In the genomic region with DNA sequence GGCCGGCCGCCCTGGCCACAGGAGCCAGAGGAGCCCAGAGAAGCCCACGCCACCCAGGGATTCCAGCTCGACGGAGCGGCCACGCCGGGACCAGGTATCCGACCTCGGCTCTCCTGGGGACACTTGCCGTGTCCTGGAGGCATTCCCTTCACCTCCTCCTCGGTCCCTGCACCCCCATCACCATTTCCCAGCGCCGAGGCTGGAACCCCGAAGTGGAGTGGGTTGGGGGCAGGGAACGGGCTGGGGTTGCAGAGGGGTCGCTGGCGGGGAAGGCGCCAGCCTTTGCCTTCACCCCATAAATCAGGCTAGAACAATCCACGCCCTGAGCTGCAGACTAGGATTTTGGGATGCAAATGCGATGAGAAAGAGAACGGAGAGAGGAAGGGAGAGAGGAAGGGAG, we compare ENCODE assay signal across 9 mouse cellular contexts. TPM values are rescaled to one million over a fixed set of nuclear protein-coding genes. Genes with fewer than 3 reads are reported as not detected.
DNase-seq lines count a peak whose midpoint lies in the region; ATAC-seq and TF ChIP-seq lines count a peak whose summit lies in the region.
"Had no signal": no experiment of that assay in that cellular context is flagged by ENCODE, and none has a peak within 500 bp of the region (broad histone marks: within the 10 kb centered on the region; RNA-seq: fewer than 3 reads in every experiment).

No protein-coding gene starts in this region.

- 2% methylated on average over 22 of the region's 22 CpGs for WGBS in heart, embryonic 11.5 days (ENCODE audit: insufficient replicate concordance)
- WGBS in stomach, embryonic 14.5 days: 3% methylated on average over 22 of the region's 22 CpGs
- WGBS in stomach, postnatal 0 days: 2% methylated on average over 22 of the region's 22 CpGs
- 1% methylated on average over 22 of the region's 22 CpGs for WGBS in limb, embryonic 11.5 days
- 2% methylated on average over 22 of the region's 22 CpGs for WGBS in stomach, embryonic 16.5 days

- TF ChIP-seq CTCF in stomach, postnatal 0 days (IDR thresholded peaks at IDR 0.05; ENCODE audit: low read depth): no peak

- H3K4me3 ChIP-seq in heart, embryonic 11.5 days (ENCODE audit: low read depth, low read length): peak overlapping the region; percentile 42
- H3K4me3 ChIP-seq in stomach, embryonic 14.5 days (ENCODE audit: low read depth, low read length): peak overlapping the region; percentile 31
- no peak overlapping the region for H3K4me3 ChIP-seq in stomach, postnatal 0 days (ENCODE audit: low read depth, low read length)
- peak overlapping the region; percentile 29 for H3K4me3 ChIP-seq in limb, embryonic 11.5 days (ENCODE audit: low read depth, low read length)
- H3K4me3 ChIP-seq in stomach, embryonic 16.5 days (replicated peaks; ENCODE audit: low read length): peak overlapping the region; percentile 32

- H3K4me1 ChIP-seq in heart, embryonic 11.5 days (ENCODE audit: control insufficient read depth, insufficient read depth, low read length): peaks cover 10% of the 10 kb centered on the region; the same call in 1 of the 2 replicates
- no peaks in the 10 kb centered on the region; the same call in 1 of the 2 replicates for H3K4me1 ChIP-seq in stomach, embryonic 14.5 days (ENCODE audit: control insufficient read depth, insufficient read depth, low read length)
- no peaks in the 10 kb centered on the region for H3K4me1 ChIP-seq in stomach, postnatal 0 days (replicated peaks; ENCODE audit: control insufficient read depth, insufficient read depth)
- peaks cover 6% of the 10 kb centered on the region; the same call in 1 of the 2 replicates for H3K4me1 ChIP-seq in limb, embryonic 11.5 days (ENCODE audit: control insufficient read depth, insufficient read depth, low read length)
- peaks cover 12% of the 10 kb centered on the region for H3K4me1 ChIP-seq in stomach, embryonic 16.5 days (ENCODE audit: control insufficient read depth, insufficient read depth, low read length)

- peak overlapping the region; percentile 64 for H3K4me2 ChIP-seq in heart, embryonic 11.5 days
- peak overlapping the region; percentile 52; the same call in 1 of the 2 replicates for H3K4me2 ChIP-seq in stomach, embryonic 14.5 days (replicated peaks; ENCODE audit: low read depth, low read length)
- no peak overlapping the region; the same call in 1 of the 2 replicates for H3K4me2 ChIP-seq in stomach, postnatal 0 days (replicated peaks; ENCODE audit: low read depth)
- peak overlapping the region; percentile 51 for H3K4me2 ChIP-seq in limb, embryonic 11.5 days (ENCODE audit: low read depth, severe bottlenecking)
- peak overlapping the region; percentile 48 for H3K4me2 ChIP-seq in stomach, embryonic 16.5 days (ENCODE audit: low read depth, low read length)

- peaks cover 99% of the 10 kb centered on the region for H3K27me3 ChIP-seq in heart, embryonic 11.5 days (ENCODE audit: control insufficient read depth, insufficient read depth, low read length)
- peaks cover 93% of the 10 kb centered on the region for H3K27me3 ChIP-seq in stomach, embryonic 14.5 days (ENCODE audit: control insufficient read depth, insufficient read depth, low read length)
- peaks cover 50% of the 10 kb centered on the region for H3K27me3 ChIP-seq in stomach, postnatal 0 days (ENCODE audit: control insufficient read depth, insufficient read depth, low read length)
- H3K27me3 ChIP-seq in limb, embryonic 11.5 days (ENCODE audit: control insufficient read depth, insufficient read depth, low read length): peaks cover 100% of the 10 kb centered on the region
- H3K27me3 ChIP-seq in stomach, embryonic 16.5 days (ENCODE audit: control insufficient read depth, insufficient read depth, low read length): peaks cover 95% of the 10 kb centered on the region

- H3K9ac ChIP-seq in heart, embryonic 11.5 days (ENCODE audit: low read depth, low read length): no peak overlapping the region
- H3K9ac ChIP-seq in stomach, embryonic 14.5 days (replicated peaks; ENCODE audit: low read depth, low read length): no peak overlapping the region
- no peak overlapping the region for H3K9ac ChIP-seq in stomach, postnatal 0 days (ENCODE audit: low read length)
- no peak overlapping the region for H3K9ac ChIP-seq in limb, embryonic 11.5 days (ENCODE audit: low read length)
- H3K9ac ChIP-seq in stomach, embryonic 16.5 days (ENCODE audit: low read length): no peak overlapping the region

- no peaks in the 10 kb centered on the region for H3K9me3 ChIP-seq in heart, embryonic 11.5 days (replicated peaks; ENCODE audit: control insufficient read depth, low read length)
- no peaks in the 10 kb centered on the region for H3K9me3 ChIP-seq in stomach, embryonic 14.5 days (ENCODE audit: control insufficient read depth, low read depth, low read length)
- no peaks in the 10 kb centered on the region for H3K9me3 ChIP-seq in stomach, postnatal 0 days (ENCODE audit: control insufficient read depth, low read length)
- no peaks in the 10 kb centered on the region for H3K9me3 ChIP-seq in limb, embryonic 11.5 days (ENCODE audit: control insufficient read depth, low read length)
- no peaks in the 10 kb centered on the region for H3K9me3 ChIP-seq in stomach, embryonic 16.5 days (replicated peaks; ENCODE audit: control insufficient read depth, low read length)

- no peak for DNase-seq in heart, adult 8-10 months (ENCODE audit: low spot score)
- no peak for DNase-seq in stomach, postnatal 0 days (ENCODE audit: low spot score)
- no peak for DNase-seq in limb, embryonic 11.5 days (ENCODE audit: low spot score)
- DNase-seq in gastrocnemius, postnatal 10 days: no peak
- DNase-seq in lung, adult 18-20 months: no peak

- no peaks in the 10 kb centered on the region for H3K36me3 ChIP-seq in heart, embryonic 11.5 days (ENCODE audit: control insufficient read depth, insufficient read depth, low read length)
- no peaks in the 10 kb centered on the region for H3K36me3 ChIP-seq in stomach, embryonic 14.5 days (ENCODE audit: control insufficient read depth, insufficient read depth, low read length)
- no peaks in the 10 kb centered on the region for H3K36me3 ChIP-seq in stomach, postnatal 0 days (ENCODE audit: control insufficient read depth, insufficient read depth, low read length)
- no peaks in the 10 kb centered on the region for H3K36me3 ChIP-seq in limb, embryonic 11.5 days (ENCODE audit: control insufficient read depth, insufficient read depth, low read length)
- H3K36me3 ChIP-seq in stomach, embryonic 16.5 days (ENCODE audit: control insufficient read depth, insufficient read depth, low read length): no peaks in the 10 kb centered on the region

- ATAC-seq in heart, embryonic 11.5 days (replicated peaks; ENCODE audit: insufficient number of reproducible peaks, low FRiP score, low TSS enrichment): no peak
- no peak for ATAC-seq in stomach, embryonic 14.5 days (ENCODE audit: insufficient number of reproducible peaks, insufficient read depth, low FRiP score, low read depth)
- ATAC-seq in stomach, postnatal 0 days (ENCODE audit: low FRiP score, low TSS enrichment): no peak
- ATAC-seq in limb, embryonic 11.5 days (ENCODE audit: insufficient number of reproducible peaks, low FRiP score, low TSS enrichment, low read depth): no peak
- ATAC-seq in stomach, embryonic 16.5 days (ENCODE audit: insufficient read depth, low FRiP score): no peak

- H3K27ac ChIP-seq in heart, embryonic 11.5 days (ENCODE audit: low read depth, low read length): no peak overlapping the region
- no peak overlapping the region for H3K27ac ChIP-seq in stomach, embryonic 14.5 days (ENCODE audit: low read length)
- no peak overlapping the region for H3K27ac ChIP-seq in stomach, postnatal 0 days (replicated peaks)
- H3K27ac ChIP-seq in limb, embryonic 11.5 days (replicated peaks; ENCODE audit: low read depth, low read length): no peak overlapping the region
- H3K27ac ChIP-seq in stomach, embryonic 16.5 days (ENCODE audit: low read length): no peak overlapping the region
- H3K27ac ChIP-seq: macrophage had no signal

- no peak for TF ChIP-seq EP300 in stomach, postnatal 0 days (optimal IDR thresholded peaks at IDR 0.05)

RNA-seq across cellular contexts. Expression of gene Polg, which starts 39.2 kb away (rescaled TPM):
- polyA plus RNA-seq in heart, embryonic 11.5 days (2014; fragmentation: Nextera tagmentation; extraction: Ambion mirVana): 23.9 and 28.1 TPM in 2 replicates
- 10 to 100 TPM; 65.9 to 72.3 (median 69.9) TPM for total RNA-seq in heart, adult 8-10 months (2022)
- 27.8 and 34.7 TPM in 2 replicates for polyA plus RNA-seq in stomach, embryonic 14.5 days (2014; fragmentation: Nextera tagmentation; extraction: Ambion mirVana)
- 13.9 and 18.5 TPM in 2 replicates for polyA plus RNA-seq in stomach, postnatal 0 days (2015; fragmentation: Nextera tagmentation; extraction: Ambion mirVana)
- polyA plus RNA-seq in limb, embryonic 11.5 days (2014; fragmentation: Nextera tagmentation; extraction: Ambion mirVana): 32.1 and 36.6 TPM in 2 replicates
- polyA plus RNA-seq in stomach, embryonic 16.5 days (2015; fragmentation: Nextera tagmentation; extraction: Ambion mirVana): 25.4 and 30.8 TPM in 2 replicates
- total RNA-seq in gastrocnemius, postnatal 10 days (2021): 10 to 100 TPM; 36.6 to 44.9 TPM
